Mouse (Mus musculus): ENCODE measurements at regions not wholly inside any gene's neighbourhood (a gene's known extent, or its start where the extent isn't known, plus 50 kb on each side); places are given as distances from the start of the nearest gene placed in this dataset.

DNA sequence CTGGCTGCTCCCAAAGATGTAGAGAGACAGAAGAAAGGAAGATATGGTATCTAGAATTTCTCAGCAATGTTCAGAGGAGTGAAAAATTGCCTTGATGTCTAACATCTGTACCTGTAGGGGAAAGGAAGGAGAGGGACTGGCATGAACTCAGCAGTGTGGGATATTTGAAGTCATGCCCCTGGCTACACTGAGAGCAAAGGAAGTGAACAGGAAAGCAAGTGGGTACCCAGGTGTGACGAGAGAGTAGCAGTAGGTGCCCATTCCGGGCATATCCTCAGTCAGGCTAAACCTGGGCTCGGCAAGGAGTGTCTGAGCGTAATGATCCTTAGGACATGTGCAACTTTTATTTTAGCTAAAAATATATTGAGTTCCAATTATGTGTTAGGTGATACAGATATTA lies 203.4 kb upstream of the Satb1 start:
- no peak for DNase-seq (ENCODE audit: low read depth)

DNA sequence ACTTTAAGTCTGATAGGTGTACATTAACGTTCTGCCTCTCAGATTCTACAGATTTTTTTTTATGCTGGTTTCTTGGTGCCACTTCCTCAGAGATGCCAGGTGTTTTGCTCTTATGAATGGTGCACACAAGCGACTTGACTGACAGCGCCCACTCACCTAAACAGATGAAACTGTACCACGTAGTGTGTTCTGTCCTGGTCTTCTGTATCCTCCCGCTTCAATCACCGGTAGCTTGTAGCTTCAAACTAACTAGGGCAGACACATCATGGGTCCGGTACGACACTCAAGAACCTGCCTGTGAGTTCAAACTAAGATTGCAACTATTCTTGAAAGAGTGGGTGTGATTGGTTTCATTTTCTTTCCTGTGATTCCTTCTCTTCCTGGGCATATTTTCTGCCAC lies 198.0 kb upstream of the Satb1 start:
- no peak for DNase-seq (ENCODE audit: low read depth)

DNA sequence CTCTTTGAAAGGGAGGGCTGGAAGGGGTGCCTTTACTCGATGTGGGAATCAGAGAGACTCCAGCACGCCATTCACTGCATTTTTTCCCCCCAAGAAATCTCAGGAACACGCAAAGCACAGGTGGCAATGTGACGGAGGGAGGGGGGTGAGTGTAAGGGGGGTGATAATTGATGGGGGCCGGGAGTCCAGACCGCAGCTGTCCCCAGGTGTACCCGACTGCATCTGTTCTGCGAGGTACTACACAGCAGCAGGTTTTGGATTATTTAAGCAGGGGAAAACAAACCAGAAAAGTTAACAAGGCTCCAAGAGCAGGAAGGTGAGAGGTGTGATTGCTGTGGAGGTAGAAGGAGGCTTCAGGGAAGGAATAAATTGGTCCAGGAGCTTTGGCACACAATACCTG lies 153.8 kb upstream of the Satb1 start:
- DNase-seq (ENCODE audit: low read depth): no peak

DNA sequence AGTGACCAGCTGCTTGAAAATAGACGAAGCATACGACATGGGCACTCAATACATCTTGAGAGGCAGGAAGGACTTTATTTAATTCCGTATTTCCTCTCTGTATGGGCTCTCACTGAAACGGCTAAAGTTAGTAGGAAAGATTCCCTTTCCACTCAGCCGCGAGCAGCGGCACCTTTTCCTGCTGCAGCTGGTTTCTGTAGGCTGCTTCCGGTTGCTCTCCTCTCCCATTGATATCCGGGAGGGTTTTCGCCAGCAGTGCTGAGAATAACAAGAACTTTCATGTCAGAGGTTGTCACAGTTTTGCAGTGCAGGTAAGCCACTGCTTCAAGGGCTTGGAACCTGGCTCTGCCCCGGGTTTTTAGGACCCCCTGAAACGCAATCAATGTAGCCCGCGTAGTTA lies 153.1 kb upstream of the Satb1 start:
- DNase-seq (ENCODE audit: low read depth): no peak

DNA sequence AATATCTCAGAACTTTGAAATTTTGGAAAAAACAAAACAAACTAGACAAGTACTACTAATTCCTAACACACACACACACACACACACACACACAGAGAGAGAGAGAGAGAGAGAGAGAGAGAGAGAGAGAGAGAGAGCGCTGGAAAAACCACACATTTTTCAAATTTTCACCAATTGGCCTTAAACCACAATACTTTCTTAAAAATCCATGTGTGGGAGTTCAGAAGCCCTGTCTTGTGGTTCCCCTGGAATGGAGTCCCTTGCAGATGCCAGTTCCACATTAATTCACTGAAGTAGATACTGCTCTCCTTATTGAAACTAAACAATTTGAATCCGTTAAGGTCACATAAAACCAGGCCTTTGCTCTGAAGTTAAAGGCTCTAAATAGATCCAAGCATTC lies 146.0 kb upstream of the Satb1 start:
- DNase-seq (ENCODE audit: low read depth): no peak

DNA sequence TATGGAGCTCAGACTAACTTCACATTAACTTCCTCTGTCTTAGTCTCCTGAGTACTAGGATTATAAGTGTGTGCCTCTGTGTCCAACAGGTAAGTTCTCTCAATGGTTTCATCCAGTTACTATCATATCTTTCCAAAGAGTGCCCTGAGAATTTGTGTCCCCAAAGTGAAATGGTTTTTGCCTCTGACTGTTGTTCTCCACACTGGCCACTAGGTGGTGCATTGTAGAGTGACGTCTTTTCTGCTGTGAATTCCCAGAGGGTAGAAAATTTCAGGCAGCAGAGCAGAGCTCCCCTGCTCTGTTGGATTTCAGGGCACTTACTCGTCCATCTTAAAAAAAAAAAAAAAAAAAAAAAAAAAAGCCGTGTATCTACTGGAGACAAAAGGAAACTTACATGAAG lies 138.4 kb upstream of the Satb1 start:
- DNase-seq (ENCODE audit: low read depth): no peak

DNA sequence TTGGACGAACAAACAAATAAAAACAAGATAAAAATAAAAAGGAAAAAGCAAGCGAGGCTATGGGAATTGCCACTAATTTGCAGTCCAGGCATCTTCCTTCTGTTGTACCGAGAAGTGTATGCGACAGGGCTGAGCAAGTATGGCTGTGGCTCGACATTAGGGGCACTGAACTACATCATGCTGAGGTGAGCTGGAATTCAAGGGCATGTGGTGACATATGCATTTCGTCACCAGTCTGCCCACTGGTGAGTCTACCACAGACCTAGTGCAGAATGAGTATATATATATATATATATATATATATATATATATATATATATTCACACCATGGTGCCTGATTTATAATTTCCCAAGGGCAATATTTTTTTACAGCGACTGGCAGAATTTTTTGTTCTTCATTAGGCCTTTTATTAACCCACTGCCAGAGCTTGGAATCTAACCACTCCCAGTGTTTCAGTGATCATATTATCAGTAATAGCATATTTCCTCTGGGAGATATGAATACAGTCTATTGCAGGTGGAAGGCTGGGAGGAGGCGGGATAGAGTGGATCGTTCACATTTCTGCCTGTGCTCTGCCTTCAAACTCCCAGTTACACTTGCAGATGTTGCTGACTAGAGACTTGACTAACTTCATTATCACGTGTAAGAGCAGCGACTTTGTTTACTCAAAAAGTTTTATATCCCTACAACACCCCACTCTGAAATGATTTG lies 133.6 kb upstream of the Satb1 start:
- DNase-seq (ENCODE audit: low read depth): no peak

DNA sequence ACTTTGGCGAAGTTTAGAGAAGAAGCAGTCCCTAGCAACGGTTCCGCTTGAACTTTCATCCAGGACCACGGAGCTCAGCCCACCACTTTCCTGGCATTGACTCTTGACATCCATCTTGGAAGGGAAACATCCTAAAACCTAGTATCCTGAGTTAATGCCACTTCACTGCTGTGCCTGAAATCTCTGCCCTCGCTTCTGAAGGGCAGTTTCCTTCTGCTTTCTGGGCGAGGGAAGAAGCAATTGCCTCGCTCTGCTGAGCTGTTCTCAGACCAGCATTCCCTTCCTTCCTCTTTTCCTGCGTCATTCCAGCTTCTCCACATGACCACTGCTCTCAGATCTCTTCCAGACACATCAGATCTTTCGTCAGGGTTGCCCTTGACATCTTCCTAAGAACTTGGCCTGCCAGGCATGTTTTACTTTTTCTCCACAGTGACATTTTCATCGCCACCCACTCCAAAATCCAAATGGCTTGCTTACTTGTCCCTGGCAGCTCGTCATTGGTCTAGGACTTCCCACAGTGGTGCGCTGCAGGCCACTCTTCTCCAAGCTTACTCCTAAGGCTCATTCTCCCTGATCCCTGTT lies 129.5 kb upstream of the Satb1 start:
- no peak for DNase-seq (ENCODE audit: low read depth)

DNA sequence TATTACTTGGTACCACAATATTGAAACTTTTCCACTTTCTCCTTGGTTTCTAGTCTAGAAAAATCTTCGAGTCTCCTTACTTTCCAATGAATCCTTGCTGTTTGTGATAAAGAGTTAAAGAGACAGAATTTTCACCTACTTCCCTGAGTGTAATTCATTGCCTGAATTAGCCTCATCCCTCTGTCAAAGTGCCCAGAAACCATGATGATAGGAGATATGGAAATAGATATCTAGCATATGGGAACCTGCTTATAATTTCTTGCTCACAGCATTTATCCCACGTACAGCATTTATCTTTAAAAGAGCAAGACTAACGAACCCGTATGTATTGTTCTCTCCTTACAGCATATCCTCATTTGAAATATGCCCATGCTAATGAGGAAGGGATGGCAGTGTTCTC lies 128.2 kb upstream of the Satb1 start:
- DNase-seq (ENCODE audit: low read depth): no peak

DNA sequence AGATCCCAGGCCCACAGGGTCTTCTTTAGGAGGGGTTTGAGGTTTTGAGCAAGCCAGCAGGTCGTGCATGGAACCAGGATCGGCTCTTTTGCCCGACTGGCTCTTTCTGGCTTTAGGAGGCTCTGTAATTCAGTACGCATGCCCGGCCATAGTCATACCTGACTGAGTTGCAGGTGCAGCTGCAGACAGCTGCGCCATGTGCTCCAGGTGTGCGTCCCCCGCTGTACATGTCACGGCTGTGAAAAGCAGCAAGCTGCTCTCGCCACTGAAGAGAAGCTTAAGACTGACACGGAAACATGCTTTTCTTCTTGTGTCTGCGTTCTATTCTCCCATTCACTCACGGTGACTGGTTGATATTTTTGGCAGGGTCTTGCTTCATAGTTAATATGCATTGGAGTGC lies 123.2 kb upstream of the Satb1 start:
- no peak for DNase-seq (ENCODE audit: low read depth)

DNA sequence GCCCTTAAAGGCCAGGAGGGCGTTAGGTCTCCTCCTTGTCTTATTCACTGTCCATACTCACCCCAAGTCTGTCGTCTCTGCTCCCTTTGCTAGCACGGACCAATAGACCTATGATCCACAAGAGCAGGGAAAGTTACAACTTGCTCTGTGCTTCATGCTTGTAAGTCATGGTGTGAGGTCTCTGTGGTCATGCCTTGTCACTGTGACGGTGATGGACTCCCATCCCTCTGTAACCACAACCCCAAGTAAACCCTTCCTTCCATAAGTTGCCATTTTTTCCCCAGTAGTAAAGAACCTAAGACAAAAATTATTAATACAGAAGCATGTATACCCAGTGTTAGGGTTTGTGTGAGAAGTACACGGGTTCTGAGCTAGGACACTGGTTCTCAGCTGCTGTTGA lies 104.6 kb upstream of the Satb1 start:
- no peak for DNase-seq (ENCODE audit: low read depth)

DNA sequence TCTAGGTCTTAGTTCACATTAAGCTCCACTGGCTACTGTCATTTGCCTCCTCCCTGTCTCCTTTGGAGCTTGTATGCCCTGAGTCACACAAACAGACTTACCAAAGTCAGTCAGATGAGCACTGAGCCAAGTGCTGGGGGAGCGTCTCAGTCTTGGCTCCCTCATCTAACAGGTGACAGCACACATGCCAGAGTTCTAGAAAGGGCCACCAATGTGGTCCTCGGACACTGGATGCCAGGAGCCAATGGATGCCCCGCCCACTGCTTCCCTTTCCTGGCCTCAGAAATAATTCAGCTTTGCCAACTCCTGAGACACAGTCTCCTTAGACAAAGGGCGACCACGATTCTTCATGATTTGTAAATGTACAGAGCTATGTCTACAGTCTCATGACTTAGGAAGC lies 103.0 kb upstream of the Satb1 start:
- no peak for DNase-seq (ENCODE audit: low read depth)

DNA sequence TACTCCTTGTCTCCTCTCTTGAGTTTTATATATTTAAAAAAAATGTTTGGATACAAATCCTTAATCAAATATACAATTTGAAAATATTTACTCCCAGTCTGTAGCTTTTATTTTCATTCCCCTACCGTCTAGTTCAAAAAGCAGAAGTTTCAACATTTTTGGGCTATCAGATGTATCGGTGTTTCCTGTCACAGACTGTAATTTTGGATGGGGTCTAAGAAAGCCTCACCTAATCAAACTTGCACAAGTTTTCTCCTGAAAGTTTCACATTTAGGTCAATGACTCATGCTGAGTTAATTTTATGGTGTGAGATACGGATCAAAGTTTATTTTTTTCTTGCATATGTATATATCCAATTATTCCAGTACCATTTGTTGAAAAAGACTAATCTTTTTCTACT lies 93.3 kb upstream of the Satb1 start:
- no peak for DNase-seq (ENCODE audit: low read depth)

DNA sequence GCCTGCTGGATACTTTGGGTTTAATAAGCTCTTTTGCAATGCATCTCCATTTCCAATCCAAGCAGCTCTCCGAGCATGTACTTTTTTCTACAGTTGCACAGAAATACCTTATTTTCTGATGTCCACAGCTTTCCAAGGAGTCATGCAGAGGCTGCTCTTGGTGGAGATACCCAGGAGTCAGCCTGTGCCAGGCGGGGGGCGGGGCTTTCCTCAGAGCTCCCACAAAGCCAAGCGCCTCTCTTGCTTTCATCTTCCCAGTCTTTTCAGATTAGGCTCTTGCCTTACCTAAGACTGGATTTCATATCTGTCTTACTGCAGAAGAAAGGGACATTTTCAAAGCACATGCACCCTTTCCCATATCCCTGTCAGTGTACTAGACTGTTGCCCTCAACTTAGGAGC lies 73.9 kb upstream of the Satb1 start:
- DNase-seq (ENCODE audit: low read depth): no peak

DNA sequence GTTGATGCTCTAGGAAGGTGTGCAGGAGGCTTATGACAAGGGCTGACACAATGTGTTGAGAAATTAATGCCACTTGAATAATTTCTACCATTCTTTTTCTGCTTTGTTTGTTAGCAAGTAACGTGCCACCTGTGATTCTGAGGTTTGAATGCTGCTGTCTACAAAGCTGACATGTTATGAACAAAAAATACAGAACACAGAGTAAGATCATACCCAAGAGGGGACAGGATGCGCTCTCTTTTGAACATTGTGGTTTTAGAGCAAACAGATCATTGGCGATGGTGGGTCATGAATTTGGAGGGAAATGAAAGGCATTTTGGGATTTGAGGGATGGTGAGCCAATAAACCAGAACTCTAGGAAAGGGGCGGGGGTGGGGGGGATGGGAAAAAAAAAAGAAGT lies 73.3 kb upstream of the Satb1 start:
- DNase-seq (ENCODE audit: low read depth): no peak

DNA sequence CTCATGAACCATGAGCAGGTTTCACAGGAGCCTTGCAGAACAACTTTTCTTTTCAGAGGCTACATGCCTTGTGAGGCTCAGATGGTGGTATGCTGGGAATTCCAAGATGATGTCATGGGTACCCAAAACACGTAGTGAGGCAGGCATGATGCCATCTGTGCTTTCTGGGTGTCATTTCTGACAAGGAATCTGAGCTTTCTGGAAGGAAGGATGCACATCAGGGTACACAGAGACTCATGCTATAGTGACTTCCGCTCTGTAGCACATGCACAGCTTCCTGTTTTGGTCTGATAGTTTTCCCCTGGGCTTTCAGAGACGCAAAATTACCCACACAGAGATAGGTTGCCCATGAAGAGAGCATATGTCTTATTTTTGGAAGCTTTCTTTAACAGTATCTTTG lies 70.8 kb upstream of the Satb1 start:
- DNase-seq (ENCODE audit: low read depth): no peak

DNA sequence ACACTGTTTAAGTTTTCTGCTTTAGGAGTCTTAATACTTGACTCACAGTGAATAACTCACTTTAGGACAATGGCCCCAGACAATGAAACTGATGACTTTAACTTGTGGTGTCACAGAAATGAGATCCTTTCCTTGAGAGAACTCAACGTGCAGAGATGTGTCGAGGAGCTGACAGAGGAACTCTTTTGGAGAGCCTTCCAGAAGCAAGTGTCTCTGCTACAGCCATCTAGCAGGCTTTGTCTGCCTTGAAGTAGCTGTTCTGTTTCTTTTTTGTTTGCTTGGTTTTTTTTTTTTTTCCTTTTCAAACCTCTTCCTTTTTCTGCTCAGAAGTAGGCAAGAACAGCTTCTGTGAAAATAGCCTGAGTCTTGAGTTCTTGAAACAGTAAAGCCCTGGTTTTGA lies 66.3 kb upstream of the Satb1 start:
- no peak for DNase-seq (ENCODE audit: low read depth)

DNA sequence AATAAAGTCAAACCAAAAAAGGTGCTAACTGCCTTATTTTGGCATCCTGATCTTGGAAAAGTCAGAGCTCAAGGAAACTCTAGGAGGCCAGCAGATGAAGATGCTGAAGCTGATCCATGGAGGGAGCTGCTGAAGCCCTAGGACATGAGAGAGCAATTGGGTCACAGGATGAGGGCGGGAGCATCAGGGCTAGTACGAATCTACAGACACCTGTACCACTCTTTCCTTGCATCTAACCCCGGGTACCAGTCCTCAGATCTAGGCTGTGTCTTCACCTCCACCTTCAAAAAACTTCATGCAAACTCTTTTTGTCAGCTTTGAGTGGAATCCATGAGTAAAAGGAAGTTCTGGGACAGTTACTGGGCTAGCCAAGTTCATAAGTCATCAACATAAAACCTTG lies 63.1 kb upstream of the Satb1 start:
- no peak for DNase-seq (ENCODE audit: low read depth)

DNA sequence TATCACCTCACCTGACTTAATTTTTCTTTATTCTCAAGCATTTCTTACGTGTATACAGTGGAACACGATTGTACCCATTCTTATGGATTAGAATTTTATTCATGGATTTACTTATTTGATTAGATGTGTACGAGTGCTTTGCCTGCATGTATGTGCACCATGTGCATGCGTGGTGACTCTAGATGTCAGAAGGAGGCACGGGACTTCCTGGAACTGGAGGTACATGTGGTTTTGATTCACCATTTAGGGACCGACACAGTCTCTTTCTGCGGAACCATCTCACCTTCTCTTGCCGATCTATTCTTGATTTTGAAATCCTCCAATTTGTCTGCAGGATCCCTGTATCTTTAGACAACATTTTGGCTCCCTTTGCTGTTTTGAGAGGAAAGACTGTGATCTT lies 61.2 kb upstream of the Satb1 start:
- no peak for DNase-seq (ENCODE audit: low read depth)

DNA sequence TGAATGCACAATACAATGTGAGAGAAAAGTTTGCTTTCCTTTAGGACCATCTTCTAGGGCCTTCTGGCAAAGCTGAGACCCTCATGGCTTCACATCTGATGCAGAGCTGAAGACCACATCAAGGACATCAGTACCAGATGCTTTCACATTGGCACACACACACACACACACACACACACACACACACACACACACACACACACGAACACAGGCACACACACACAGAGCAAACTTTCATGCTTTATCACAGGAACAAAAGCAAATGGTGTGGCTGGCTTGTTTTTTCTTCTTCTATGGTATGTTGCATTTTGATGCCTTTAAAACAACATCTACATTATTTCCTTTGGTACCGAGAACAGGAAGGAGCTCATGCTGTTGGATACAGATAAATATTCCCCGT lies 59.8 kb upstream of the Satb1 start:
- no peak for DNase-seq (ENCODE audit: low read depth)

DNA sequence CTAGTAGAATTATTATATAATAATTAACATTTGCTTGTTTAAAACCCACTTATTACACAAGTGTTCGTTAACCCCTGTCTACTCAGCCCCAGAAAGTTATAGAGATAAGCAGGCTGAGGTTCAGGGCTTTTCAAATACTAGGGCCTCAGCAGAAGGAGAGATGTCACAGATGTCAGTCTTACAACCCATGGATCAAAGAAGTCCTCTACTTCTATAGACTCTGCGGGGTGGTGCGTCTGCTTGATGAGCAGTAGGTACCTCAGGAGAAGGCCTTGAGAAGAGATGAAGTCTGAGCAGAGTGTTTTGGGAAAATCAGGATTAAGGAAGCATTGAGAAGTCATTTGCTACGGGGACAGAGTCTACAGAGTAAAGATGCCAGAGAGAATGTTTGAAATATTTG lies 59.1 kb upstream of the Satb1 start:
- no peak for DNase-seq (ENCODE audit: low read depth)

Data from c-Kit-positive CD71-positive TER-119-negative erythroid progenitor cells, embryonic 14.5 days (primary cell).